In the genomic region with DNA sequence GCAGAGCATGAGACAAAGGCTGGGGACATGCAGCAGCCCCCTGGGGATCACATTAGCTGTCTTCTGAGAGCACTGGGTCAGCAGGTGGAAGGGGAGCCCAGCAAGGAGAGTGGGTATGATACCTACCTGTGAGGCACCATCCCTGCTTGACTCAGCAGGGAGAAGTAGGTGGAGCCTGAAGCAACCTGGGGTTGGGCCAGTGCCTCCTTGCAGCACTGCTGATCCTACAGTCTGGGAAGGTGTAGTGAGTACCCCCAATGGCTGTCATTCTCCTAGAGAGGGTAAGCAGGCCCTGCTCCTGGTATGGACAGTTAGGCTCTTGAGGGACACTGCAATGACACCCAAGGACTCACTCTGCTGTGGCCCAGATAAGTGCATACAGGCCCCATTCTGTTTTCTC, we compare ENCODE assay signal across 1 mouse cellular context.
TF ChIP-seq lines count a peak whose summit lies in the region.

No protein-coding gene starts in this region.

TF ChIP-seq in CH12.LX, 34 proteins besides CTCF, POLR2A, EP300 and RAD21:
- TF ChIP-seq SIN3A (IDR thresholded peaks at IDR 0.05; ENCODE audit: low read length) (no peak), POLR2AphosphoS2 (IDR thresholded peaks at IDR 0.05; ENCODE audit: low read depth, low read length) (0 out of 2 replicates have a peak, but pooled peaks have one; percentile 56)
